Mouse (Mus musculus) G1E (cell line): ENCODE data around the gene Nup160.

Experiments used
- CTCF ChIP-seq: IDR thresholded peaks from 2 replicates; pipeline ENCODE4 v1.5.1; 2012; ENCODE audit warnings: low read depth, low read length, inconsistent platforms, mixed read lengths
- POLR2AphosphoS5 ChIP-seq: IDR thresholded peaks from 2 replicates; pipeline ENCODE4 v1.6.1; 2012; ENCODE audit warnings: low read depth, low read length, inconsistent platforms; ENCODE audit not compliant: insufficient replicate concordance
- TAL1 ChIP-seq: conservative IDR thresholded peaks from 2 replicates; pipeline ENCODE4 v1.6.1; 2012; ENCODE audit warnings: low read depth, low read length, inconsistent platforms, mixed read lengths

DNA sequence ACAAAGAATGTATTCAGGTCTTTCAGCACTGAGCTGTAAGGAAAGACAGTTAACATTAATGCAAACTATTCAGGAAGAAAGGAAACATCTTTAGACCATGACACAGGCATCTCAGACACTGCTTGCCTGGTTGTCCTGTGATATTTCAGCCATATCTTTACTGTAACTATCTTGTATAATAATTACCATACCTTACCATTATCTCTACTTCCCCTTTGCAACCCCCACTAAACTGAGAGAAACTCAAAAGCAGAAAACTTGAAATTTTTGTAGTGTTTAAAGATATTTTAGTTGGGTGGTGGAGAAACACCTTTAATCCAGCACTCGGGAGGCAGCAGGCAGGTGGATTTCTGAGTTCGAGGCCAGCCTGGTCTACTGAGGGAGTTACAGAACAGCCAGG, 1.5 kb upstream of the Nup160 start:
- TF ChIP-seq CTCF (no peak), TAL1 (no peak), POLR2AphosphoS5 (no peak)
